ENCODE assay signal across 13 mouse cellular contexts in genomic region chr12:44947823-44948222, GRCm38 (mm10).
"Had no signal": no experiment of that assay in that cellular context is flagged by ENCODE, and none has a peak within 500 bp of the region (broad histone marks: within the 10 kb centered on the region; RNA-seq: fewer than 3 reads in every experiment).

No protein-coding gene starts in this region.

- H3K27me3 ChIP-seq: kidney, embryonic 15.5 days; liver, embryonic 13.5 days; midbrain, embryonic 13.5 days had no signal

- DNase-seq: kidney, adult 11 months; kidney, adult 8-10 months; kidney, postnatal 10 days; kidney, postnatal 36 days; liver, embryonic 13.5 days; lung, embryonic 14.5 days; thymus, adult 18-20 months; thymus, postnatal 36 days had no signal

- ATAC-seq: lung, postnatal 0 days; midbrain, embryonic 13.5 days had no signal

- H3K4me2 ChIP-seq: kidney, embryonic 15.5 days; liver, embryonic 13.5 days; lung, embryonic 14.5 days; midbrain, embryonic 13.5 days had no signal

- H3K36me3 ChIP-seq: kidney, embryonic 15.5 days; liver, embryonic 13.5 days; midbrain, embryonic 13.5 days had no signal

- H3K9ac ChIP-seq: kidney, embryonic 15.5 days; liver, embryonic 13.5 days; lung, embryonic 14.5 days; midbrain, embryonic 13.5 days had no signal

- H3K4me1 ChIP-seq: liver, embryonic 13.5 days; midbrain, embryonic 13.5 days had no signal

- H3K9me3 ChIP-seq: kidney, embryonic 15.5 days; liver, embryonic 13.5 days; midbrain, embryonic 13.5 days had no signal

- H3K27ac ChIP-seq: kidney, embryonic 15.5 days; left cerebral cortex, adult 2 months; liver, embryonic 13.5 days; macrophage; midbrain, embryonic 13.5 days had no signal

- H3K4me3 ChIP-seq: kidney, embryonic 15.5 days; left cerebral cortex, adult 2 months; liver, embryonic 13.5 days; midbrain, embryonic 13.5 days had no signal
